Mouse (Mus musculus) layer of hippocampus, adult 2 months (tissue): ENCODE data around the gene Agpat4. TPM values are rescaled to one million over a fixed set of nuclear protein-coding genes. Genes with fewer than 3 reads are reported as not detected.

Source experiments
- DNase-seq, 2 experiments: peaks; one replicate each; pipeline ENCODE4 v3.0.0; 2022; ENCODE audit warnings: low spot score in 2 of 2
- H3K27ac ChIP-seq: fragments of 200-600 bp; 2 replicates; pipeline ENCODE4 v1.8.1; 2022
- H3K4me3 ChIP-seq: fragments of 200-600 bp; 2 replicates; pipeline ENCODE4 v1.8.1; 2022; ENCODE audit warnings: mild to moderate bottlenecking
- CTCF ChIP-seq: fragments of 200-600 bp; conservative IDR thresholded peaks from 2 replicates; pipeline ENCODE4 v1.8.1; 2022; ENCODE audit warnings: antibody characterized with exemption, mild to moderate bottlenecking, moderate library complexity
- total RNA-seq, 2 experiments: library from RNA; stranded (reverse); gene quantifications; 2 replicates each; pipeline ENCODE4 v1.2.3; 2021

Gene Agpat4
- total RNA-seq, 2 experiments from 2014 or later: 62.2 to 66.9 TPM

DNA sequence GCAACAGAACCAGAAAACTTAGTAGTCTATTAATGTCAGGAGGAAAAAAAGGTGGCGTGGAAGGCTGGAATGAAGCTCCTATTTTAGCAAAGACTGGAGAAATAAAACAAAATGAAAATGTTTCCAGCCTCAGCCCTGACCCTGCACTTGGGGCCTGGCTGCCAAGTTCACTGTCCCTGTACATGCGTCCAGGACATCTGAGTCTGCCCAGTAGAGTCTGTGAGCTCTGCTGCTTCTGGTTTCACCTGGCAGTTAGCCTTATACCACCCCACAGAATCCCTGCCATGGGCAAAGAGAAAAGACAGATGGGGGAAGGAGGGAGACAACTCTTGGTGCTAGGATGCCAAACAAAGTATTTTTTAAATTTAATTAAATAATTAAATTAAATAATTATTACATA, 38.7 kb downstream of the Agpat4 start:
- TF ChIP-seq CTCF: no peak
- no peak overlapping the region for H3K4me3 ChIP-seq
- peak overlapping the region; percentile 57 for H3K27ac ChIP-seq
- DNase-seq: no peak

DNA sequence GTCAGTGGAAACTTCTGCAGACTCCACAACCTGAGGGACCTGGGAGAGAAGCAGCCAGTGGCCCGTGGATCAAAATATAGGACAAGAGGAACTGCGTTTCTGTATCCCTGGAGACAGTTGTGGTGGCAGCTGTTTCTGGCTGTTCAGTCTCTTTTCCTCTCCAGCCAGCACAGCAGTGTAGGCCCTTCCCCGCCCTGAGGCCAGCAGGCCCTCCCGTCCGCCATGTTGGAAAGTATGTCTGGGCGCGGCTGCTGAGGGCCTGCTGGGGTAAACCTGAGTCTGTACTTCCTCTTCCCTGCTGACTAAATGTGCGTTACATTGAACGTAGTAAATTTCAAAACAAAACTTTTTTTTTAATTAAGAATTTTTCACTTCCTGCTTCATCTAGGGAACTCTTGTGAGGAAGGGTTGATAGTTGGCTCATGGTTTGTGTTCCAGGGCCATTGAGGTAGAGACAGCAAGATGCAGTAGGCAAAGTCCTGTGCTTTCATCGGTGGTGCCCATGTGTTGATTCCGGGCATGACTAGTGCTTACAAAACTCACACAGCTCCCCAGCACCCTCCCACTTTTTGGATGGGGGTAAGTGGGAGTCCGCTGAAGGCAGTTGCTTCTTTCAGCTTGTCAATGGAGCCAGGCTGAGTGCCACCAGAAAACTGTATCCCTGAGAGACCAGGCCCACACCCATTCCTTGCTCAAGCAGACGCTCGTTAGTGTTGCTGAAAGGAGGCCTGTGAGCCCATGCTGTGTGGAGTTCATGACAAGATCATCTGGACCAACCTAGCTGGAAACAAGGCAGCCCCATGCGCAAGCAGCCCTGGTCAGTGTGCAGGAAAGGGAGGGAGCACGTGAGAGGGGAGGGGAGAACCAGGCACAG, 40.9 kb downstream of the Agpat4 start:
- no peak for TF ChIP-seq CTCF
- Histone ChIP-seq H3K4me3 (no peak overlapping the region), H3K27ac (peak overlapping the region; percentile 32; the same call in 1 of the 2 replicates)
- no peak for DNase-seq

DNA sequence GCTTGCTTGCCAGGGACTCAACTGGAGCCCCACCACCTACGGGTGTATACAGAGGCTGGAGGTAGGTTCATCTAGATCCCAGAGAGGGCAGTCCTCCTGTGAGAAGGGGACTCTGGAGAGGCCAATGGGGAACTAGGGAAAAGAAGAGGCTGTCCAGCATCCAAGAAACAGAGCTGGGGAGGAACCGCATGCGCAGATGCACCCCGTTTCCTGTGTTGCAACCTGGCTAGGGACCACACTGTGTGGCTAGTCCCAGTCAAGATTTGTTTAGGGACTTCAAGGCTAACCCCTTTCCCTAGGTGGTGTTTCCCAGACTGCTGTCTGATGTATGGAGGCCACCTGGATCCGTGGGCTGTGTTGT, 41.5 kb downstream of the Agpat4 start:
- Histone ChIP-seq H3K27ac (peak overlapping the region; percentile 32; the same call in 1 of the 2 replicates), H3K4me3 (no peak overlapping the region)
- TF ChIP-seq CTCF: no peak
- no peak for DNase-seq

DNA sequence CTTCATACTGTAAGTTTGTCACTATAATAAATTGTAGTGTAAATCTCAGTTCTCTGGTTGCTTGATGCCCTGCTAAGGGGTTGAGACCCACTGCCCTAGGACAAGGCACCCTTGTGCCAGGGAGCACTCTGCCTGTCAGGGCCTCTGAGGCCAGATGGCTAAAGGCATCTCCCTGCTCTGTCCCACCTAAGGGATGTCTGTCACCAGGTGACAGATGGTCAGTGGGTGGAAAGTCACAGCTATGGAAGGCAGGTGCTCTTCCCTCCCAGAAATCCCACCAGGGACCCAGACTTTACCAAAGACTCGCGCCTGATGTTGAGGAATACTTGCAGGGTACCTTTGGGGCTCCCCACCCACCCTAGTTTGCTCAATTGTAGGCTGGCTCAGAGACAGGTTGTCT, 42.0 kb downstream of the Agpat4 start:
- TF ChIP-seq CTCF: no peak
- Histone ChIP-seq H3K4me3 (no peak overlapping the region), H3K27ac (peak overlapping the region; percentile 32; the same call in 1 of the 2 replicates)
- no peak for DNase-seq

DNA sequence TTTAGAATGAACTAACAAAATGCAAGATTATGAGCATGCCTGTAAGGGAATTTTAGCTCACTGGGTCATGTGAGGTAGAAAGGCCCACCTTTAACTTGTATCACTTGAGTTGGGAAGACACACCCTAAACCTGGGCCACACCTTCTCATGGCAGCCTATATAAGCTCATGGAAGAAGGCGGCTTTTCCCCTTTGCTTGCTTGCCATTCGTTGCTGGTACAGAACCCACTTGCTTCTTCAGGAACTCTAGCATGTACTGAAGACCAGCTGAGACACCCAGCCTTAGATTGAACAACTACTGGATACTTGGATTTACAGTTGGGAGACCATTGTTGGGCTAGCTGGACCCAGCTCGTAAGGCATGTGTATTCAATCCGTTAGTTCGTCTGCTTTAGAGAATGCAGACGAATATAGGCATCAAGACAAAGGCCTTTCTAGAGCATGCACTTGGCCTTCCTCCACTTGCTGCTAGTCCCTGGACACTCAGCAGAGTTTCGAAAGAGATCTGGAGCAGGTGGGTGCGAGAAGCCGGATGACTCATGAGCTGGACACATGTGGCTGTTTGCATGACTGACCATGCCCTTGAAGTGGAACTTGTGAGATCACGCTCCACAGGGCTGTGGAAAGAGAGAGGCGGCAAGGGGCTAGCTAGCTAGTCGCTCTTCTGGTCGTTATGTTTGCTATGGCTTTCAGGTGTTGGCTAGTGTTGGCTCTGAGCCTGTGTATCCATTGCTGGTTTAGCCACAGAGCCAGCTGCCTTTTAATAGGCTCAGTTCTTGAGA, 42.7 kb downstream of the Agpat4 start:
- H3K27ac ChIP-seq: peak overlapping the region; percentile 32; the same call in 1 of the 2 replicates
- no peak for DNase-seq
- H3K4me3 ChIP-seq: no peak overlapping the region
- TF ChIP-seq CTCF: no peak

DNA sequence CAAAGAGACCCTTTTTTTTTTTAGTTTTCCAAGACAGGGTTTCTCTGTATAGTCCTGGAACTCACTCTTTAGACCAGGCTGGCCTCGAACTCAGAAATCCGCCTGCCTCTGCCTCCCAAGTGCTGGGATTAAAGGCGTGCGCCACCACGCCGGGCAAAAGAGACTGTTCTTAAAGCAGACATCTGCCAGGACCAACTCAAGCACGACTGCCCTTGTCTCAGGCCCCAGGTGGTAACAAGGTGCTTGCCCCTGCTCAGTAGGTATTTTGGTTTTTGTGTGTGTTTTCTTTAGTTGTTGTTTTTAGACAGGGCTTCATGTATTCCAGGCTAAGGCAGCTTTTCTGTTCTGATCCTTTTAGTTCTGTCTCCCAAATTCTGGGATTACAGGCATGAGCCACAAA, 43.4 kb downstream of the Agpat4 start:
- no peak for DNase-seq

DNA sequence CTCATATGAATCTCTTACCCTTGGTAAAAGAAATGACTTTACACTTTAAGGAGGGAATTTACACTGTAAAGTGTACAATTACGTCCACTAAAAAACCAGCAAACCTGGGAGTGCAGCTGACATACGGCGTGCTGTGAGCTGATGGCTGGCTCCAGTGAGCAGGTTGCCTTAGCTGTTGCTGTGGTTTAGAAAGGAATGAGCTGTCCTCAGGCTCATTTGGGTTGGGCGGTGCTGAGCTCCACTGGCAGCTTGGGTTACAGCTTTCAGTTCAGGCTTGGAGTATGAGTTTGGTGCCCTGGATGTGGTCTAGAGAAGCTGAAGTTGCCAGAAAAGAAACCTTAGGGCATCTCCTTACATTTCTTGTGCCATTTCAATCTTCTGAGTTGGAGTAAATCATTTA, 44.3 kb downstream of the Agpat4 start:
- no peak overlapping the region for H3K4me3 ChIP-seq
- H3K27ac ChIP-seq: peak overlapping the region; percentile 43
- TF ChIP-seq CTCF: no peak
- no peak for DNase-seq

More for the DNA sequence above, 43.4 kb downstream of the Agpat4 start:
- Histone ChIP-seq H3K4me3 (no peak overlapping the region), H3K27ac (no peak overlapping the region)
- TF ChIP-seq CTCF: no peak

DNA sequence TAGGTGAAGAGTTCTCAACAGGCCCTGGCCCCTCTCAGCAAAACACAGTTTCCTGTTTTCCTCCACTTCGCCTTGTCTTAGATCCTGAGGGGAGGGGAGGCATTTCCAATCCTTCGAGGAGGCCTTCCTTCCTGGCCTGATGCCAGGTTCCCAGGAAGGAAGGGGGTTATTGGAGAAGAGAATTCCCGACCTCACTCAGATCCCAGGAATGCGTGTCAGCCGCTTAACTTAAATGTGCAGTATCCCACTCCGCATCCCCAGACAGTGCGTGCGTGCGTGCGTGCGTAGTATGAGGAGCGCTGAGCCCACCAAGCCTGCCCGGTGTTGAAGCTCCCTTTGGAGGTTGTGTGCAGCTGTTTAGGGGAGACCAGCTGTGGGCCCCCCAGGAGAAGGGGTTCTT, 44.9 kb downstream of the Agpat4 start:
- no peak for DNase-seq
- Histone ChIP-seq H3K27ac (peak overlapping the region; percentile 43), H3K4me3 (no peak overlapping the region)
- TF ChIP-seq CTCF: no peak

DNA sequence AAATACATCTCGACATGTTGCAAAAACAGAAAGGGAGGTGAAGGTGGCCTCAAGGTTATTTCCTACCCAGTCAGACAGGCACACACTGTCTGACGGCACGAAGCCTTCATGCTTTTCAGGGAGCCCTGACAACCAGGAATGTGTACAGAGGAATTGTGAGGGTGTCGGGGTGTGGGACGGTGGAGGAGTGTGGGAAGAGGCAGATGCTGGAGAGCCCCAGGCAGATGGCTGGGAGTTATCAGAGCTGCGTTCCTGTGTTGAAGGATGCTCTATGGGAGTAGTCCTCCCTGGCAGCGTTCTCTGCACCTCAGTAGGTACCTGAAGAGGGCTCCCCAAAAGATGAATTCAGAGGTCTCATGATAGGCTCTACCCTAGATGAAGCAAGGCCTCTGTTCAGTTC, 45.4 kb downstream of the Agpat4 start:
- H3K4me3 ChIP-seq: no peak overlapping the region
- TF ChIP-seq CTCF: no peak
- DNase-seq: peak; percentile 68 to 85
- peak overlapping the region; percentile 43 for H3K27ac ChIP-seq

DNA sequence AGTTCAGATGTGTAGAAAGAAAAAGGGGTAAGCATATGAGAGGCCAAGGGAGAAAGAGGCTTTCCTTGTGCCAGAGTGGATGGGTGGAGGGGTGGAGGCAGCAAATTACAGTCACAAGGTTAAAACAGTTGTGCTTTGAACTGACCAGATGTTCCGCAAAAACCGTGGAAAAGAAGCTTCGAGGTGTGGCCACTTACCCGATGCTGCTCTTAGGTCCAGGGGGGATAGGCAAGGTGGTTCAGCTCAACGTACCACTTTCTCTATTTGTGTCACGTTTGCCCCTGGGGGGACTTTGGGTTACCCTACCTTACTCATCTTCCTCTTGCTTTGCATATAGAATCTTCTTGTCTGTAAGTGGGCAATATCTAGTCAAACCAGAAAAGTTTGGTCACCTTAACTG, 46.0 kb downstream of the Agpat4 start:
- no peak for TF ChIP-seq CTCF
- DNase-seq: no peak
- Histone ChIP-seq H3K4me3 (no peak overlapping the region), H3K27ac (peak overlapping the region; percentile 43; the same call in 1 of the 2 replicates)

DNA sequence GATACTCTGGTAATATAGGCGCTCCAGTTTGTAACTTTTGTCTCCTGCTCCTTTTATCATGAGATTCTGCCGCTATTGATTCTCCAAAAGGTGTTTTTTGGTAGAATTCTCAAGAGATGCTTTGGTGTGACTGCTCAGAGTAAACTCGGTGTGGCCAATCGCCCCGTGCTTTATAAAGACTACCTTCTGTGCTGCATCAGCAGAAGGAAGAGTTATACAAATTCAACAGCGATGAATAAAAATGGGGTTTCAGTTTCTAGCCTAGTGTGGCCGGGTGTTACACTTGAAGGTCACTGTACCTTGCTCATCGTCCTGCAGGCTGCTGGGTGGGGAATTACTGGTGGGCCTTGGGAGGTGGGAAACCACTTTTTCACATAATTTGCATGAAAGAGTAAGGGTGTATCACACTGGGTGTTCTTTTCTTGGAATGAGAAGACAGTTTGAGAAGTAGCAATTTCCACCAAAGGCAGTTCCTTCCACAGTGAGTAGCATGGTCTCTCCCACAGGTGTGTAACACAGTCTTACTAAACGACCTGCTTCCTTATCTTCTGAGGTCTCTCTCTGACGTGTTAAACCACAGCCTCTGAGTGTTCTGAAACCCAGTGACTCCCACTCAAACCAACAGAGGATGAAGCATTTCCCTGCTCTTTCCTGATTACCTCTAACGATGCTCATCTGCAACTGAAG, 46.6 kb downstream of the Agpat4 start:
- Histone ChIP-seq H3K4me3 (no peak overlapping the region), H3K27ac (no peak overlapping the region)
- no peak for DNase-seq
- no peak for TF ChIP-seq CTCF

DNA sequence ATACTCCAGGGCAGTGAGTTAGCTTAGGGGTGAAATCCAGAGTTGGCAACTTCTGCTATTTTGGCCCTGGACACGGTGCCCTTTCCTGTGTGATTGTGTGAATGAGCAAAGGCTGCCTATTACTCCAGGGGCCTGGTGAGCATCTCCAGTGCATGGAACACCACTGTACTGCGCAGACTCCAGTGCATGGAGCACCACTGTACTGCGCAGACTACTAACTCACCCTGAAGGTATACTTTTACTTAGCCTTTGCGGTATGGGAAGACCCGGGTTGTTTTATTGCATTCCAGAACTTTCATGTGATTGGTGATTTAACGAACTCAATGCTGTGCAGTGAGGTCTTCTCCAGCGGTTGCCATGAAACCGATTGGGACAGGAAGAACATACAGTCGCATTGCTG, 47.2 kb downstream of the Agpat4 start:
- Histone ChIP-seq H3K4me3 (no peak overlapping the region), H3K27ac (no peak overlapping the region)
- no peak for TF ChIP-seq CTCF
- DNase-seq: no peak

DNA sequence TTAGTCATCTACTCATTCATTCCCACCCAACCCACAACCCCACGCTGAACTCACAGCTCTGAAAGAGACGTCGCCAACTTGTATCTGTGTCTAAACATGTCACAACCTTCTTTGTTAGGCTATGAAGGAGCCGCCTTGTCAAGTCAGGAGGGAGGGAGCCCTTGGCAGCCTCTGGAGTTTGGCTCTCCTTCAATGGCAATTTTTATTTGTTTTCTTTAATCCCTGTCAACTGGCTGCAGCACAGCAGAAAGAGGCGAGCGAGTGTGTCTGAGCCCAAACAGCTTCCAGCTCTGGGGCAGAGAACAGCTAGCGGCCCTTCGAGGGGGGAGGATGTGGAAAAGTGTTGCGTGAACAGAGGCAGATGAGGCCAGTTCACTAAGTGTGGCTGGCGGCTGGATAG, 50.0 kb downstream of the Agpat4 start:
- H3K27ac ChIP-seq: peak overlapping the region; percentile 57
- DNase-seq: peak; percentile 48 to 80

More for the DNA sequence above, 50.0 kb downstream of the Agpat4 start:
- TF ChIP-seq CTCF: no peak
- H3K4me3 ChIP-seq: no peak overlapping the region
